Mouse (Mus musculus) layer of hippocampus, postnatal 25 days (tissue): Measurements from ENCODE around the gene Zc3h15. TPM values are rescaled to one million over a fixed set of nuclear protein-coding genes. Genes with fewer than 3 reads are reported as not detected.
"Not testable (repeated sequence)": the region's sequence is repeated elsewhere in the genome, so short reads cannot be mapped to it uniquely, and the experiment has no call there.

Source experiments
- DNase-seq, 2 experiments: peaks; one replicate each; pipeline ENCODE4 v3.0.0; 2022; ENCODE audit warnings: mixed read lengths in 2 of 2, low spot score in 1 of 2; ENCODE audit errors: extremely low spot score in 1 of 2
- total RNA-seq, 2 experiments: library from RNA; stranded (reverse); gene quantifications; 2 replicates each; pipeline ENCODE4 v1.2.3; 2021

Zc3h15 gene
- total RNA-seq, 2 experiments from 2014 or later = 125 to 128 TPM

DNA sequence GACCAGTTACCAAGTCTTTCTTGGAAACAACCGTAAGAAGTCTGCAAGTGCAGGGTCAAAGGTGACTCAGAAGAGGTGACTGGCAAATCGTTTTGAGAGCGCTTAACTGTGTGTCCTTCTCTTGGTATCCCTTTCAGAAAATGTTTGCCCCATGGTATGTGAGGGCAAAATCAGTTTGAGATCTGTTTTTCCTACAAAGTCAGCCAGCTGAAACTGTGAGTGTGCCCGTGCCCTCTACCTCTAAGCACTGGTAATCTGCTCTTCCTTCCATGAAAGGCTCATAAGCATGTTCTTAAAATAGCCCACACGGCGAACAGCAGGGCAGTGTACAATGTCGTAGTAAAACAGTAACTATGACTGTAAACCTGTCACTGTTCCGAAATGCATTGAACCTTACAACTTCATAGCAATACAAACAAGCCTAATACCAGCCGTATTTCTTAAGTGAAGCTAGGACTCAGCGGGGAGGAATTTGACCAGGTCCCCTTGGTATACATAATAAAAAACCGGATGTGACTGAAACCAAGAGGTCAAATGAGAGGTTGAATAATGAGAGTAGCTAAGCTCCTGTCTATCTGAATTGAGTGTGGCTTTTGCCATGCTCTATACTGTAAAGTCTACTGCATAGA, 65.8 kb downstream of the Zc3h15 start:
- DNase-seq = no peak

DNA sequence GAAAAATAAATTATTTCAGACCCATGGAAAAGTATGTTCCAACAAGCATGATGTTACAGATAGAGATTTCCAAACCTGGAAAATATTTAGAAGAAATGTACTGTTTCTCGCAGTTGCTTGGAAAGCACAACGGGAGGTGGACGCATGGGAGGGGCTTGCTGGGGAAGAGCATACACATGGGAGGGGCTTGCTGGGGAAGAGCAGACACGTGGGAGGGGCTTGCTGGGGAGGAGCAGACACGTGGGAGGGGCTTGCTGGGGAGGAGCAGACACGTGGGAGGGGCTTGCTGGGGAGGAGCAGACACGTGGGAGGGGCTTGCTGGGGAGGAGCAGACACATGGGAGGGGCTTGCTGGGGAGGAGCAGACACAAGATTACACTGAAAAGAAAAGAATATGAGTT, 69.0 kb downstream of the Zc3h15 start:
- DNase-seq = not testable (repeated sequence)

DNA sequence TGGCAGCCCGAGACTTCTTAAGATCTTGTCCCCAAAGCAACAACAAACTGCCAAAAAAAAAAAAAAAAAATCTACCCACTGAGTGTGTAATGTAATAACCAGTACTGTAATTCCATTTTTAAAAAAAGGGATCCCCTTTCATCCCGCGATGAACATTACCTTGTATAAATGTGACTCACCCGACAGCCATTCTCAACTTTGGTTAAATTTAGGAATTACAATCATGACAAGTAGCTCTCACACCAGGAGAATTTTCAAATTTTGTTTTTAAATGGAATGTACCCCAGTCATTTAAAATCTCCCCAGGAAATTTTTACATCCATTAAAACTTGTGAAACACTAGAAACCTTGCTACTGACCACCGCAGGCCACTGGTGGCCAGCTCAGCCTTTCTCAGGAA, 69.7 kb downstream of the Zc3h15 start:
- DNase-seq = no peak

Other genes with a start within 250 kb of the Zc3h15 start
- gene Itgav, start 80.0 kb downstream of the Zc3h15 start, total RNA-seq = 10 to 100 TPM; 47.7 to 56.4 TPM
- 100 to 1,000 TPM; 200 to 203 TPM for gene Fam171b, start 168.2 kb downstream of the Zc3h15 start, total RNA-seq